Mouse (Mus musculus): ENCODE data around the gene Rxrb. TPM values are rescaled to one million over a fixed set of nuclear protein-coding genes. Genes with fewer than 3 reads are reported as not detected.
A peak's percentile ranks its signal among the peaks of the same experiment; 100 is the strongest.

Rxrb gene
- polyA plus RNA-seq, 1 experiment = 78.0 TPM

DNA sequence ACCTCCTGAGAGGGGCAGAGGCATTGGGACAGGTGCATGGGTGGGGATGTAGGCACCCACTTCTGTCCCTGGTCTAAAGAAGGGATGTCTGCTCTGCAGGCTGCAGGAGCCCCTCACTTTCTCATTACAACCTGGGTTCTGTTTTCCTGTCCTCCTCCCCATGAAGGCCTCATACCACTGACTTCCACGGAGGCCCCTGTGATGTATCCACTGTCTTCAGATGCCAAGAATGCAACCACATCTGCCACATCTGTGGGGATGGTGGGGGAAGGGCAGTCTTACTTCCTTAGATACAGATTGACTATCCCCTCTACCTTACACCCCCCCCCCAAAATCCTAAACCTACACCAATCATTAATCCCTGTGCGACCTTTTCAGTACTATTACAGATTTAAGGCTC lies 5.4 kb upstream of the Rxrb start:
- WGBS = 29% methylated on average over 2 of the region's 2 CpGs
- peak in 1 of 2 experiments; percentile 22 for DNase-seq
- TF ChIP-seq POLR2A (IDR thresholded peaks at IDR 0.05; ENCODE audit: borderline replicate concordance, insufficient read depth, low read length) = no peak
- no peak for TF ChIP-seq CTCF (IDR thresholded peaks at IDR 0.05; ENCODE audit: borderline replicate concordance, insufficient read depth, low read depth, low read length)
- Histone ChIP-seq H3K4me3 (replicated peaks; ENCODE audit: insufficient read depth, low read depth, low read length) (no peak overlapping the region), H3K27me3 (ENCODE audit: control insufficient read depth, insufficient read depth, low read length) (no peaks in the 10 kb centered on the region), H3K27ac (ENCODE audit: insufficient read depth, low read length) (no peak overlapping the region), H3K4me1 (ENCODE audit: control insufficient read depth, insufficient read depth, low read length) (peaks cover 26% of the 10 kb centered on the region)

DNA sequence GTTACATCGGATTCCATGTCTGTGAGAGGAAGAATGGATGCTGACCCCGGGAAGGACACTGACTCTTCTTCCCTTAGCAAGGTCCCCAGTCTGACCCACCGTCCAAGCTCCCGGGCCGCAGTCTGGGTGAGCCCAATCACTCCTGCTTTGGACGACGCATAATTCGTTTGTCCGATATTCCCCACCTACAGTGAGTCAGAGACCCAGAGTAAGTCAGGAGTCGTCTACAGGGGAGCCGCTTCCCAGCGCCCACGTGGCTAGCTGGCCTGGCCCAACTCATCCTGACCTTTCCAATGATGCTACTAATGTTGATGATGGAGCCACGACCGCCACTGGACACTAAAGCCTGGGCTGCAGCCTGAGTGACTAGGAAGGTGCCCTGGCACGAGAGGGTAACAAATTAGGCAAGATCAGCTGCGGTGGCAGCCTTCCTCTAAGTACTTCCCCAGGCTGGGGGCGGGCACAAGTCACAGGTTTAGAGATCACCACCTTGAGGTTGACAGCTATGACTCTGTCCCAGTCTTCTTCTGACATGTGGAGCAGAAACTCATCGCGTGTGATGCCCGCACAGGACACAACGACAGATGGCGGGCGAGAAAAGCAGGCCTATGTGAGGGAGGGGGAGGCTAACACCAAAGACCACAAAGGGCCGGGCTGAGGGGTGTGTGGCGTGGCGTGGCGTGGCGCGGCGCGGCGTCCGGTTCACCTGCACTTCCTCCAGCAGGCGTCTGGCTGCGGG lies 4.5 kb upstream of the Rxrb start:
- Histone ChIP-seq H3K4me3 (replicated peaks; ENCODE audit: insufficient read depth, low read depth, low read length) (peak overlapping the region; percentile 65), H3K27me3 (ENCODE audit: control insufficient read depth, insufficient read depth, low read length) (no peaks in the 10 kb centered on the region), H3K27ac (ENCODE audit: insufficient read depth, low read length) (0 out of 2 replicates have a peak overlapping the region, but pooled peaks have one; percentile 16), H3K4me1 (ENCODE audit: control insufficient read depth, insufficient read depth, low read length) (peaks cover 26% of the 10 kb centered on the region)
- 5% methylated on average over 36 of the region's 36 CpGs for WGBS
- DNase-seq = peak in 1 of 2 experiments; percentile 50
- no peak for TF ChIP-seq POLR2A (IDR thresholded peaks at IDR 0.05; ENCODE audit: borderline replicate concordance, insufficient read depth, low read length)
- TF ChIP-seq CTCF (IDR thresholded peaks at IDR 0.05; ENCODE audit: borderline replicate concordance, insufficient read depth, low read depth, low read length) = no peak

DNA sequence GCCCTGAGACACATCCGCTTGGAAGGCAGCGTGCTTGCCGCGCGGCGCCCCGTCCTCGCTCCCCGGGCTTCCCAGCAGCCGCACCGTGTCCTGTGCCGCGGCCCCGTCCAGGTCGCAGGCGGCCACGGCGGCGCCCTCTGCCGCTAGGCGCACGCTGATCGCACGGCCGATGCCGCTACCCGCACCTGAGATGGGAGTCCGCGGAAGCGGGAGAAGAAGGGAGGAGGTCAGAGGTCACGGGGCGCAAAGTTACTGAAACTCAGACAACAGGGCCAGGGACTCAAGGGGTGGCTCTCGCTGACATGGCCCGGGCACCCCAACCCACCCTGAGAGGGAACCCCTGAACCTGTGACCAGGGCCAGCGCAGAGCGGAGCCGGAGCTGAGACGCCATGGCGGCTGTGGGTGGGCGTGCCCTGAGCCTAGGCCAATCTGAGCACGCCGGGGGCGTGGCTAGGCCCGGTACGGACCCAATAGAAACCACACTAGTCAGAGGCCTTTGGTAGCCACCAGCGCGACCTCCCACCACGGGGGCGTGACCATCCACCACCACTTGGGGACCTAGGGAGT lies 3.9 kb upstream of the Rxrb start, which contains the start of gene H2-Ke6:
H2-Ke6 (minus strand) TSS at position 405 of the 568 bp plus-strand sequence.
- no peak for TF ChIP-seq CTCF (IDR thresholded peaks at IDR 0.05; ENCODE audit: borderline replicate concordance, insufficient read depth, low read depth, low read length)
- peak; percentile 54; the same call in 1 of the 2 replicates for TF ChIP-seq POLR2A (IDR thresholded peaks at IDR 0.05; ENCODE audit: borderline replicate concordance, insufficient read depth, low read length)
- H3K4me3 ChIP-seq (replicated peaks; ENCODE audit: insufficient read depth, low read depth, low read length) = peak within 1 kb of the TSS; percentile 65
- peaks cover 30% of the 10 kb centered on the region for H3K4me1 ChIP-seq (ENCODE audit: control insufficient read depth, insufficient read depth, low read length)
- H3K27ac ChIP-seq (ENCODE audit: insufficient read depth, low read length) = 0 out of 2 replicates have a peak within 1 kb of the TSS, but pooled peaks have one; percentile 16
- WGBS = under 1% methylated on average over 49 of the region's 49 CpGs
- H3K27me3 ChIP-seq (ENCODE audit: control insufficient read depth, insufficient read depth, low read length) = no peaks in the 10 kb centered on the region
- DNase-seq = peak; percentile 89 to 90

DNA sequence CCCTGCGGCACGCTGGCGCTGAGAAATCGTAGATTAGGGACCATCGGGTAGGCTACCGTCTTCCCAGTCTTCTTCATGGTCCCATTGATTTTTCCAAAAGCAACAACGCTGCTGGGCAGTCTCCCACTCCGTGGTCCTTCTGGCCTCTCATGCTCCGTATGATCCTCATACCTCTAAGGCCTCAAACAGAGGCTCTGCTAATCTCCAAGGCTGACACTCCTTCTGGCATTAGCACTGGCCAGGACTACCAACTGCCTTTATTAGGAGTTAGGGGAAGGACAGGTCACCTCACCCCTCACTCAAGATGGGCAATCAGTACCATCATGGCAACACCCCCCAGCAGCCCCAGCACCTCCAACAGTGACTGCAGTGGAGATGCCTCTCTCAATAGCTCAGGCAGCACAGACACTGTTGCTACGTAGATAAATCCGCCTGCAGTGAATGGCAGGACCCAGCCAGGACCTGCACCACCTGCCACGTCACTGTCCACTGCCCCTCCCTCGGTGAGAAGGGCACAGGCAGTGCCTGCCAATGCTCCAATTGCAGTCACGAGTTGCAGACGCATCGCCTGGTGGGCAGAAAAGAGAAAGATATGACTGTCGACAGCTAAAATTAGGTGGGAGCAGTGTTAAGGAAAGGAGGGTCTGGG lies 3.0 kb upstream of the Rxrb start:
- Histone ChIP-seq H3K27ac (ENCODE audit: insufficient read depth, low read length) (no peak overlapping the region), H3K4me3 (replicated peaks; ENCODE audit: insufficient read depth, low read depth, low read length) (no peak overlapping the region), H3K4me1 (ENCODE audit: control insufficient read depth, insufficient read depth, low read length) (peaks cover 33% of the 10 kb centered on the region), H3K27me3 (ENCODE audit: control insufficient read depth, insufficient read depth, low read length) (no peaks in the 10 kb centered on the region)
- WGBS = 33% methylated on average over 17 of the region's 17 CpGs
- DNase-seq = peak; percentile 25 to 27
- TF ChIP-seq CTCF (IDR thresholded peaks at IDR 0.05; ENCODE audit: borderline replicate concordance, insufficient read depth, low read depth, low read length) (no peak), POLR2A (IDR thresholded peaks at IDR 0.05; ENCODE audit: borderline replicate concordance, insufficient read depth, low read length) (no peak)

DNA sequence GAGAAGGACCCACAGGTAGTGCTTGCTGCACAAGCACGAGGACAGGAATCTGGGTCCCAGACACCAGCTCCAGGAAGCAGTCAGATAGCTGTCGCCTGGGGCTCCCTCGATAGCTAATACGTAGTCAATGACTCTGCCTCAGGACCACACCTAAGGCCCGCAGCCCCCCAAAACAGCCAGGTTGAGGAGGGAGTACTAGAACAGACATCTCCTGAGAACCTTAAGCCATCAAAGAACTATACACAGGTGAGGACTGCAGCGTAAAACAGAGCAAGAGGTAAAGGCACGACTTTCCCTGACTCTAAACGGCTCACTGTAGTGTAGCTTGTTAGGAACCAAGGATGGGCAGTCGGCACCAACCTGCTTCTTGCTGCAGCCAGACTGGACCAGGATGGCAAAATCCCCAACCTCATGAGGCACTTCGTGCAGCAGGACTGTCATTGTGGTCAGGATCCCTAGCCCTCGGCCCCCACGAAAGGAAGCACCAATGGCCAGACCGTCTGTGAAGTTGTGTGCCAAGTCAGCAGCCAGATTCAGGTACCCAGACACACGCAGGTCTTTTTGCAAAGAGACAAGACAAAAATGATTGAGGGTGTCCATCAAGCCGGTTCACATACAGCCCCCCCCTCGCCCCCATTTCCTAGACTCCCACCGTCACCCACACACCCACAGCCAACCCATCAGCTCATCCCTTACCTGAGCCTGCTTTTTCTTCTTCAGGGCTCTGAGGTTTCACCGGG lies 2.3 kb upstream of the Rxrb start:
- no peak overlapping the region for H3K27ac ChIP-seq (ENCODE audit: insufficient read depth, low read length)
- H3K27me3 ChIP-seq (ENCODE audit: control insufficient read depth, insufficient read depth, low read length) = no peaks in the 10 kb centered on the region
- WGBS = 80% methylated on average over 18 of the region's 18 CpGs
- DNase-seq = peak in 1 of 2 experiments; percentile 15
- H3K4me1 ChIP-seq (ENCODE audit: control insufficient read depth, insufficient read depth, low read length) = peaks cover 33% of the 10 kb centered on the region
- TF ChIP-seq CTCF (IDR thresholded peaks at IDR 0.05; ENCODE audit: borderline replicate concordance, insufficient read depth, low read depth, low read length) = no peak
- TF ChIP-seq POLR2A (IDR thresholded peaks at IDR 0.05; ENCODE audit: borderline replicate concordance, insufficient read depth, low read length) = no peak
- no peak overlapping the region for H3K4me3 ChIP-seq (replicated peaks; ENCODE audit: insufficient read depth, low read depth, low read length)

DNA sequence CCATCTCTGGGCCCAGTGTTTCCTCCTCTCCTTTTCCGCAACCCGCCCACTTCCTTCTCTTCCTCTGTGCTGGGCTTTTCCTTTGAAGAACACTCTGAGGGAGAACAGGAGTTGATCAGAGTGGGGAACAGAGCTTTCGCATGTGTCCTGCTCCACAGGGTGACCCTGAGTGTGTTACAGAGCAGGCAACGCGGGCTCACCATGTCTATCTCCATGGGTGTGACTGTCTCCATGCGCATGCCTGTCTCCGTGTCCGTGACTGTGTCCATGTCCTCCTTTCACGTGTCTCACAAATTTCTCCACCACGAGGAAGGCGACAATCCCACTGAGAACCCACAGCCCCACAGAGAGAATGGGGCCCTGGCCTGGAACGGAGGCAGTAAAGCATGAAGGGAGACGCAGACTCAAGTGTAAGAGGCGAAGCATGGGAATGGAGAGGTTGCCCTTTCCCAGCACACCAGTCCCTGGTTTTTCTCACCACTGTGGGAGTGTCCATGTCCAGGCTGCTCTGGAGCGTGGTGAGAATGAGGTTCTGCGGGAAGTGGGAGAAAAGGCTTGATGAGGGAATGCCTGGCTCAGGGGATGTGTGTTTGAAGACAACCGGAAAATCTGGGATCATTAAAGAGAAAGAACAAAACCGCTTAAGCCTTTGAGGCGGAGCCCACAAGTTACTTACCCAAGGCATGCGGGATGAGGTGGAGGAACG lies 1.6 kb upstream of the Rxrb start:
- no peaks in the 10 kb centered on the region for H3K27me3 ChIP-seq (ENCODE audit: control insufficient read depth, insufficient read depth, low read length)
- H3K4me3 ChIP-seq (replicated peaks; ENCODE audit: insufficient read depth, low read depth, low read length) = peak overlapping the region; percentile 94
- 57% methylated on average over 21 of the region's 21 CpGs for WGBS
- H3K27ac ChIP-seq (ENCODE audit: insufficient read depth, low read length) = no peak overlapping the region
- H3K4me1 ChIP-seq (ENCODE audit: control insufficient read depth, insufficient read depth, low read length) = peaks cover 33% of the 10 kb centered on the region
- DNase-seq = peak in 1 of 2 experiments; percentile 25
- TF ChIP-seq CTCF (IDR thresholded peaks at IDR 0.05; ENCODE audit: borderline replicate concordance, insufficient read depth, low read depth, low read length) (no peak), POLR2A (IDR thresholded peaks at IDR 0.05; ENCODE audit: borderline replicate concordance, insufficient read depth, low read length) (no peak)
